Mouse (Mus musculus): Measurements from ENCODE around the gene Rmi2.

Rmi2 gene

DNA sequence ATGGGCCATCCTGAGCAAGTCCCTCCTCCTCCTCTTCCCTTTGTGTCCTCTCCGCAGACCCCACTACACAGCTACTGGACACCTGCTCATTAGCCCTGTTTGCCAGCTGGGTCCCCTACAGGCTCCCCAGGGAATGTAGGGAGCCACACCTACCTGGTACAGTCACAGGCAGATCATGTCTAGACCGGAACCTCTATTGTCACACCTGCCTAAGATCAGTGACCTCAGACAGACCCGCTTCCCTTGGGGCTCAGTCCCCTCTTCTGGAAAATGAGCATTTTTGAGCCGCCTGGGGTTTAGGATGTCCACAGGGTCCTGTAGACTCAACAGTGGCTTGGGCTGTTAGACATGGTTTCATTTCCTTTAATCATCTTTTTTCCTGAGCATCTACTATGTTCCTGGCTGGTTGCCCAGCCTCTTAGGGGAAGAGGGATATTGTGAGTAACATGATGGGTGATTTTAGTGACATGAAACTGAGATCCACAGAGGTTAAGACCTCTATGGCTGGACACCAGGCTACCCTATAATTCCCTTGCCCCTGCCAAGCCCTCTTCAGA lies 16.2 kb upstream of the Rmi2 start:
- Histone ChIP-seq H3K9me3 (ENCODE audit: low read length) (peaks cover 5% of the 10 kb centered on the region), H3K4me3 (replicated peaks; ENCODE audit: low read length) (no peak overlapping the region), H3K36me3 (ENCODE audit: insufficient read depth, low read length) (no peaks in the 10 kb centered on the region), H3K27me3 (ENCODE audit: insufficient read depth, low read length) (peaks cover 23% of the 10 kb centered on the region), H3K4me1 (replicated peaks; ENCODE audit: low read depth, low read length) (peaks cover 22% of the 10 kb centered on the region)
- TF ChIP-seq CTCF (conservative IDR thresholded peaks at IDR 0.05; ENCODE audit: low read length), result no peak
- no peak for TF ChIP-seq NANOG (IDR thresholded peaks at IDR 0.05; ENCODE audit: borderline replicate concordance, low read length)
- no peak for TF ChIP-seq POU5F1 (IDR thresholded peaks at IDR 0.05; ENCODE audit: borderline replicate concordance, low read length)

DNA sequence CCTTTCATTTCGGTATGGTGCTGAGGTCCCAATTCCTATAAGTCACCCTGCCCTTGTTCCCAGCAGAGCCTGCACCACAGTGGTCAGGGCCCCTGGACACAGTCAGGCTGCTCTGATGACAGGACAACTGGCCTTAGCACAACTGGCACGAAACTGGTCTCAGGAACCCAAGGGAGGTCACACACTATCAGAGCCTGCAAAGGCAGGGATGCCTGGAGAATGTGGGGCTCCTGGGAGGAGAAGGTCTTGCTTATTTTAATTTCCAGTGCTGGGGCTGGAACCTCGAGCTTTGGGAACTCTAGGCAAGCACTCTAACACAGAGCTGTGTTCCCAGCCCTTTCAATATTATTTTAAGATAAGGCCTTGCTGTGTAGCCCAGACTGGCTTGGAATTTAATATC lies 14.9 kb upstream of the Rmi2 start:
- no peaks in the 10 kb centered on the region for H3K36me3 ChIP-seq (ENCODE audit: insufficient read depth, low read length)
- TF ChIP-seq NANOG (IDR thresholded peaks at IDR 0.05; ENCODE audit: borderline replicate concordance, low read length) (no peak), CTCF (conservative IDR thresholded peaks at IDR 0.05; ENCODE audit: low read length) (no peak), POU5F1 (IDR thresholded peaks at IDR 0.05; ENCODE audit: borderline replicate concordance, low read length) (no peak)
- peaks cover 13% of the 10 kb centered on the region for H3K4me1 ChIP-seq (replicated peaks; ENCODE audit: low read depth, low read length)
- peaks cover 23% of the 10 kb centered on the region for H3K27me3 ChIP-seq (ENCODE audit: insufficient read depth, low read length)
- H3K4me3 ChIP-seq (replicated peaks; ENCODE audit: low read length), result no peak overlapping the region
- peaks cover 5% of the 10 kb centered on the region for H3K9me3 ChIP-seq (ENCODE audit: low read length)

DNA sequence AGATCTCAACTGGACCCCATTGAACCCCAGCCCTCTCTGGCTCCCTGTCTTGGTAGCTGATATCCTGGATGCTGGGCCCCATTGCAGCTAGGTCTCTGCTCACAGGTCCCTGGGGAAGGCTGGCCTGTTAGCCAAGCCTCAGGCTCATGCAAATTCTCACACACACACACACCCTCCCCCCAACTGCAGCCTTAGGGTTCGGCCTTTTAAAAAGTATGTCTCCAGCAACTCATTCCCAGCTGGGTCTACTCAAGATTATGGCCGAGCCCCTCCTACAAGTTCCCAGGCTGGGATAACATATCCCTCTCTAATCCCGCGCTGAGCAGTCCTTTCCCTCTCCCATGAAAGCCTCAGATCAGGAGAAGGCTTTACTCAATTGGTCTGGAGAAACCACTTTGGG lies 13.5 kb upstream of the Rmi2 start:
- Histone ChIP-seq H3K4me1 (replicated peaks; ENCODE audit: low read depth, low read length) (peaks cover 8% of the 10 kb centered on the region; the same call in 1 of the 2 replicates), H3K36me3 (ENCODE audit: insufficient read depth, low read length) (no peaks in the 10 kb centered on the region), H3K9me3 (ENCODE audit: low read length) (peaks cover 5% of the 10 kb centered on the region), H3K4me3 (replicated peaks; ENCODE audit: low read length) (no peak overlapping the region), H3K27me3 (ENCODE audit: insufficient read depth, low read length) (peaks cover 20% of the 10 kb centered on the region)
- no peak for TF ChIP-seq POU5F1 (IDR thresholded peaks at IDR 0.05; ENCODE audit: borderline replicate concordance, low read length)
- TF ChIP-seq NANOG (IDR thresholded peaks at IDR 0.05; ENCODE audit: borderline replicate concordance, low read length), result no peak
- no peak for TF ChIP-seq CTCF (conservative IDR thresholded peaks at IDR 0.05; ENCODE audit: low read length)

DNA sequence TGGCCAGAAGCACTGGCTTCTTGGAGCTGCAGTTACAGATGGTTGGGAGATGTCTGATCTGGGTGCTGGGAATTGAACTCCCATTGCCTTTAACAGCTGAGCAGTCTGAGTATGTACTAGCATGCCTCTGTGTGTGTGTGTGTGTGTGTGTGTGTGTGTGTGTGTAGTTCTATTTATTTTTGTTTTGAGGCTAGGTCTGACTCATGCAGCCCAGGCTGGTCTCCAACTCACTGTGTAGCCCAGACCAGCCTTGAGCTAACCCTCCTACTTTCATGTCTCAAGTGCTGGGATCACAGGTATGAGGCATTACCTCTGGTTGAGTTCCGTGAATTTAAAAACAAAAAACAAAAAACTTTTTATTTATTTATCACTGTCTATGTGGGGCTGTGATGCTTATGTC lies 10.3 kb upstream of the Rmi2 start:
- TF ChIP-seq POU5F1 (IDR thresholded peaks at IDR 0.05; ENCODE audit: borderline replicate concordance, low read length) (no peak), NANOG (IDR thresholded peaks at IDR 0.05; ENCODE audit: borderline replicate concordance, low read length) (no peak), CTCF (conservative IDR thresholded peaks at IDR 0.05; ENCODE audit: low read length) (no peak)

DNA sequence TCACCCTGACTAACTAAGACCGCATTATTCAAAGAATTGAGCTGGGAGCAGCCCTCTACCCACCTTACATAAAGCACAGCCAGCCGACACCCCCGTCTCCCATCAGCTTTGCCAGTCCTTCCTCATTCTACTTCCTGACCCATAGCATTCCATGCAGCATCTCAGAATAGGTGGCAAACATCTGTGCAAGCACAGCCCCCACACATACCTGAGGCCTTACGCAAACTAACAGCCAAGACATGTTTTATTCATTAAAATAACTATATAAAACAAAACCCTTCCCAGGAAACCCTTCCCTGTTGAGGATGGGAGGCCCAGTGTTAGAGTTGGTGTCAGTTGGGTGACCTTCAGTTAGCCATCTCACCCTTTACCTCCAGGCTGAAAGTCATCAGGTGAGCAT lies 9.0 kb upstream of the Rmi2 start:
- H3K9me3 ChIP-seq (ENCODE audit: low read length), result peaks cover 5% of the 10 kb centered on the region
- peaks cover 12% of the 10 kb centered on the region; the same call in 1 of the 2 replicates for H3K27me3 ChIP-seq (ENCODE audit: insufficient read depth, low read length)
- TF ChIP-seq NANOG (IDR thresholded peaks at IDR 0.05; ENCODE audit: borderline replicate concordance, low read length) (no peak), CTCF (conservative IDR thresholded peaks at IDR 0.05; ENCODE audit: low read length) (no peak), POU5F1 (IDR thresholded peaks at IDR 0.05; ENCODE audit: borderline replicate concordance, low read length) (no peak)
- H3K4me1 ChIP-seq (replicated peaks; ENCODE audit: low read depth, low read length), result no peaks in the 10 kb centered on the region
- H3K36me3 ChIP-seq (ENCODE audit: insufficient read depth, low read length), result no peaks in the 10 kb centered on the region
- no peak overlapping the region for H3K4me3 ChIP-seq (replicated peaks; ENCODE audit: low read length)

More for the DNA sequence above, 10.3 kb upstream of the Rmi2 start:
- H3K27me3 ChIP-seq (ENCODE audit: insufficient read depth, low read length), result peaks cover 16% of the 10 kb centered on the region; the same call in 1 of the 2 replicates
- H3K9me3 ChIP-seq (ENCODE audit: low read length), result peaks cover 5% of the 10 kb centered on the region
- no peaks in the 10 kb centered on the region for H3K4me1 ChIP-seq (replicated peaks; ENCODE audit: low read depth, low read length)
- H3K36me3 ChIP-seq (ENCODE audit: insufficient read depth, low read length), result no peaks in the 10 kb centered on the region
- no peak overlapping the region for H3K4me3 ChIP-seq (replicated peaks; ENCODE audit: low read length)

DNA sequence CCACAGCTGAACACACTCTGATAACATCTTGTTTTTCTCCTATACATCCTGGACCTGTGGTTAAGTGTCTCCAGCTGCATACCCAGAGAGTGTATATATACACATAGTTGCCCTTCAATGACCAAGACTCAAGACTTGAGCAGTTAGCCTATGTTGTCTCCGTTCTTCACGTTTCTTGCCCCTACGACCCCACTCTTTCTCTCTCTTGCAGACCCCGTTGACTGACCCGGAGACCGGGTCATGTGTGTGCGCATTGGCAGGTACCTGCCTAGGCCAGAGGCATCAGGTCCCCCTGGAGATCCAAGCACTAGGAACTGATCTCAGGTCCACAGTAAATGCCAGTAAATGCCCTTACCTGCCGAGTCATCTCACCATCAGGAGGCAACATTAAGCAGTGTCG lies 7.6 kb upstream of the Rmi2 start:
- TF ChIP-seq POU5F1 (IDR thresholded peaks at IDR 0.05; ENCODE audit: borderline replicate concordance, low read length) (no peak), CTCF (conservative IDR thresholded peaks at IDR 0.05; ENCODE audit: low read length) (no peak), NANOG (IDR thresholded peaks at IDR 0.05; ENCODE audit: borderline replicate concordance, low read length) (no peak)
- H3K4me1 ChIP-seq (replicated peaks; ENCODE audit: low read depth, low read length), result peaks cover 2% of the 10 kb centered on the region; the same call in 1 of the 2 replicates
- no peaks in the 10 kb centered on the region for H3K36me3 ChIP-seq (ENCODE audit: insufficient read depth, low read length)
- peaks cover 11% of the 10 kb centered on the region; the same call in 1 of the 2 replicates for H3K27me3 ChIP-seq (ENCODE audit: insufficient read depth, low read length)
- H3K4me3 ChIP-seq (replicated peaks; ENCODE audit: low read length), result no peak overlapping the region
- H3K9me3 ChIP-seq (ENCODE audit: low read length), result peaks cover 5% of the 10 kb centered on the region

DNA sequence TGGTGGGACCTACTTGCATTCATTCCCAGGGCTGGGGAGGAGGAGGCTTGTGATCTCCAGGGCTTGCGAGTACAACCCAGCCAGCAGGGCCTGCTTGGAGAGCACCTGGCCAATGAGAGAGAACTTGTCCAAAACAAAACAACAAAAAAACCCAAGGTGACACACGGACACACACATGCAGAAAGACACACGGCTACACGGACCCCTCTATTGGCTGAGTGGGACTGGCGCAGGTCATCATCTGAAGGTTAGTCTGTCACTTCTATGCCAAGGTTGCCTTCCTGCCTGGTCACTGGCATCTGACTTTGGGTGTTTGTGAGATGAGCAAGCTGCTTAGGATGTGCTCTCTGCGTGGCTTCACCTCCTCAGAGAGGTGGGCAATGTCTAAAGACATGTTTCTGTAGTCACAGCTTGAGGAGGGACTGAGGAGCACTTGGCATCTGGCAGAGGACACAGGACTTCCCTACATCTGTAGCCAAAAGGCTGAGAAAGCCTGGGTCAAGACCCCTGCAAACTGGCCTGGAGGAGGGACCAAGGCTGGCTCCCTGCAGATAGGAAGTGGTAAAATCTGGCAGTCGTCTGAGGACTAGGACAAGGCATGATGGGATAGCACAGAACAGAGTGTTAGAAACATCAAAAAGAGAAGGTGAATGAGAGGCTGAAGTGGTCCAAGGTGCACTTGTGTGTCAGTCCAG lies 6.9 kb upstream of the Rmi2 start:
- no peak for TF ChIP-seq CTCF (conservative IDR thresholded peaks at IDR 0.05; ENCODE audit: low read length)
- no peak for TF ChIP-seq POU5F1 (IDR thresholded peaks at IDR 0.05; ENCODE audit: borderline replicate concordance, low read length)
- TF ChIP-seq NANOG (IDR thresholded peaks at IDR 0.05; ENCODE audit: borderline replicate concordance, low read length), result no peak
- no peak overlapping the region for H3K4me3 ChIP-seq (replicated peaks; ENCODE audit: low read length)
- peaks cover 5% of the 10 kb centered on the region for H3K9me3 ChIP-seq (ENCODE audit: low read length)
- peaks cover 11% of the 10 kb centered on the region; the same call in 1 of the 2 replicates for H3K27me3 ChIP-seq (ENCODE audit: insufficient read depth, low read length)
- H3K36me3 ChIP-seq (ENCODE audit: insufficient read depth, low read length), result no peaks in the 10 kb centered on the region
- H3K4me1 ChIP-seq (replicated peaks; ENCODE audit: low read depth, low read length), result peaks cover 8% of the 10 kb centered on the region

DNA sequence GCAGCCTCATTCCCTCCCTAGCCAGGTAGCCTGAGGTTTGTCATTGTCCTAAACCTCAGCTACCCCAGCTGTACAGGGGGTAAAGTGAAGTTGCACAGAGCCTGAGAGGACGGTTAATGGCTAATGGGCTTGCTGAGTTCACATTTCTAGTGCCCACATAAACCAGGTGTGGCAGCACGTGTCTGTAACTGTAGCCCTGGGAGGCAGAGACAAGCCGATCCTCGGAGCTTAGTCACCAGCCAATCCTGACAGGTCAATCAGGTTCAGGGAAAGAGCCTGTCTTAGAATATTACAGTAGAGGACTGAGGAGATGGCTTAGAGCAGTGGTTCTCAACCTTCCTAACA lies 6.4 kb upstream of the Rmi2 start:
- H3K27me3 ChIP-seq (ENCODE audit: insufficient read depth, low read length), result peaks cover 11% of the 10 kb centered on the region; the same call in 1 of the 2 replicates
- H3K36me3 ChIP-seq (ENCODE audit: insufficient read depth, low read length), result no peaks in the 10 kb centered on the region
- no peak for TF ChIP-seq NANOG (IDR thresholded peaks at IDR 0.05; ENCODE audit: borderline replicate concordance, low read length)
- no peak for TF ChIP-seq POU5F1 (IDR thresholded peaks at IDR 0.05; ENCODE audit: borderline replicate concordance, low read length)
- TF ChIP-seq CTCF (conservative IDR thresholded peaks at IDR 0.05; ENCODE audit: low read length), result no peak
- no peak overlapping the region for H3K4me3 ChIP-seq (replicated peaks; ENCODE audit: low read length)
- peaks cover 2% of the 10 kb centered on the region for H3K9me3 ChIP-seq (ENCODE audit: low read length)
- peaks cover 12% of the 10 kb centered on the region for H3K4me1 ChIP-seq (replicated peaks; ENCODE audit: low read depth, low read length)
